Comparison of ENCODE assay signal across 13 mouse cellular contexts in the genomic region with DNA sequence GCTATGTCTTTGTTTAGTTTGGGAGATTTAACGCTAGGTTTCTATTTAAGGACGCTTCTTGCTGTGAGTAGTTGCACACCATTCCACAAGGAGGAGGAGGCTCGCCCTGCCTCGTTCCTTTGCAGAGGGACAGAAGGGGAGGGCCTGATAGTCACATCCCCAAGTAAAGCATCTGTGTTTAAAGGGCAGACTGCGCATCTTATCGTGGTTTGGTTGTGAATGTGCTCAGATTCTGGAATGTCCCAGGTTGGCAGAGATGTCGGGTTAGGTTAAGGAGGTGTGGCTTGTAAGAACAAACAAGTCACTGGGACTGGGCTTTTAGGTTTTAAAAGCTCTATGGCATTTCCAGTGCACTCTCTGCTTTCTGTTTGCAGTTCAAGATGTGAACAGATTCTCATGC.
DNase-seq lines count a peak whose midpoint lies in the region; ATAC-seq and TF ChIP-seq lines count a peak whose summit lies in the region.
"Had no signal": no experiment of that assay in that cellular context is flagged by ENCODE, and none has a peak within 500 bp of the region (broad histone marks: within the 10 kb centered on the region; RNA-seq: fewer than 3 reads in every experiment).

No protein-coding gene starts in this region.

- peaks cover 10% of the 10 kb centered on the region for H3K4me1 ChIP-seq in heart, embryonic 12.5 days (replicated peaks)
- H3K4me1 ChIP-seq in heart, adult 2 months (ENCODE audit: control insufficient read depth, insufficient read depth, low read length): no peaks in the 10 kb centered on the region
- H3K4me1 ChIP-seq in hindbrain, embryonic 15.5 days (replicated peaks): peaks cover 10% of the 10 kb centered on the region
- H3K4me1 ChIP-seq in neural tube, embryonic 14.5 days (ENCODE audit: control insufficient read depth, insufficient read depth, low read length): peaks cover 10% of the 10 kb centered on the region; the same call in 1 of the 2 replicates

- no peak for TF ChIP-seq POLR2A in heart, adult 2 months (IDR thresholded peaks at IDR 0.05; ENCODE audit: insufficient read depth, low read depth, low read length)

- DNase-seq in heart, adult 2 months: no peak
- peak; percentile 9 for DNase-seq in cerebellum, adult 11-12 months
- DNase-seq in adrenal gland, adult 8-10 months: no peak
- no peak for DNase-seq in testis, postnatal 10 days (ENCODE audit: low spot score)
- DNase-seq in spleen, postnatal 14 days (ENCODE audit: low spot score in 2 of 2): no peak
- DNase-seq: adrenal gland, postnatal 10 days; kidney, postnatal 4 days; lung, embryonic 14.5 days had no signal

- H3K79me2 ChIP-seq in heart, adult 2 months (replicated peaks; ENCODE audit: control insufficient read depth, insufficient read depth, low read length): no peaks in the 10 kb centered on the region

- no peak for TF ChIP-seq EP300 in heart, adult 2 months (IDR thresholded peaks at IDR 0.05; ENCODE audit: insufficient read depth, low read depth, low read length)

- intact Hi-C loops in heart, adult 2 months (cut with DNase I): no loop called here

- peak overlapping the region; percentile 54 for H3K4me2 ChIP-seq in heart, embryonic 12.5 days
- 0 out of 2 replicates have a peak overlapping the region, but pooled peaks have one; percentile 6 for H3K4me2 ChIP-seq in hindbrain, embryonic 15.5 days
- peak overlapping the region; percentile 14; the same call in 1 of the 2 replicates for H3K4me2 ChIP-seq in neural tube, embryonic 14.5 days (ENCODE audit: low read depth, low read length)
- H3K4me2 ChIP-seq: lung, embryonic 14.5 days; neural tube, embryonic 12.5 days had no signal

- no peak for TF ChIP-seq CTCF in heart, adult 2 months (IDR thresholded peaks at IDR 0.05)

- H3K27ac ChIP-seq in heart, embryonic 12.5 days (ENCODE audit: poor library complexity, severe bottlenecking): no peak overlapping the region
- H3K27ac ChIP-seq in heart, adult 2 months: no peak overlapping the region
- no peak overlapping the region; the same call in 1 of the 2 replicates for H3K27ac ChIP-seq in hindbrain, embryonic 15.5 days (replicated peaks)
- H3K27ac ChIP-seq in neural tube, embryonic 14.5 days (ENCODE audit: low read depth, low read length): no peak overlapping the region
- H3K27ac ChIP-seq: neural tube, embryonic 12.5 days had no signal

- no peak for ATAC-seq in heart, embryonic 12.5 days (ENCODE audit: insufficient number of reproducible peaks, low FRiP score)
- ATAC-seq in hindbrain, embryonic 15.5 days (ENCODE audit: low FRiP score, low read depth): no peak
- ATAC-seq in neural tube, embryonic 14.5 days (ENCODE audit: low read depth): no peak
- ATAC-seq: CD4-positive, CD25-positive, alpha-beta regulatory T cell, adult 4 months had no signal

- 0 out of 2 replicates have a peak overlapping the region, but pooled peaks have one; percentile 20 for H3K4me3 ChIP-seq in heart, embryonic 12.5 days
- H3K4me3 ChIP-seq in heart, adult 2 months: no peak overlapping the region
- no peak overlapping the region for H3K4me3 ChIP-seq in hindbrain, embryonic 15.5 days
- H3K4me3 ChIP-seq in neural tube, embryonic 14.5 days (ENCODE audit: low read depth, low read length): no peak overlapping the region
- H3K4me3 ChIP-seq: neural tube, embryonic 12.5 days had no signal

- peaks cover 8% of the 10 kb centered on the region for H3K27me3 ChIP-seq in heart, embryonic 12.5 days (replicated peaks)
- H3K27me3 ChIP-seq in heart, adult 2 months (ENCODE audit: control insufficient read depth, insufficient read depth, low read length): no peaks in the 10 kb centered on the region
- H3K27me3 ChIP-seq in hindbrain, embryonic 15.5 days: no peaks in the 10 kb centered on the region
- H3K27me3 ChIP-seq in neural tube, embryonic 14.5 days (ENCODE audit: control insufficient read depth, insufficient read depth, low read length): no peaks in the 10 kb centered on the region
- H3K27me3 ChIP-seq: neural tube, embryonic 12.5 days had no signal

- WGBS in heart, embryonic 12.5 days: 10% methylated on average over 7 of the region's 7 CpGs
- WGBS in heart, adult 2 months: 41% methylated on average over 7 of the region's 7 CpGs
- 19% methylated on average over 7 of the region's 7 CpGs for WGBS in hindbrain, embryonic 15.5 days
- WGBS in neural tube, embryonic 14.5 days: 15% methylated on average over 7 of the region's 7 CpGs

- H3K36me3 ChIP-seq in heart, embryonic 12.5 days: no peaks in the 10 kb centered on the region
- H3K36me3 ChIP-seq in heart, adult 2 months (ENCODE audit: control insufficient read depth, insufficient read depth, low read length): no peaks in the 10 kb centered on the region
- no peaks in the 10 kb centered on the region for H3K36me3 ChIP-seq in hindbrain, embryonic 15.5 days
- H3K36me3 ChIP-seq in neural tube, embryonic 14.5 days (ENCODE audit: control insufficient read depth, insufficient read depth, low read length): no peaks in the 10 kb centered on the region
- H3K36me3 ChIP-seq: neural tube, embryonic 12.5 days had no signal

- H3K9ac ChIP-seq in heart, embryonic 12.5 days: no peak overlapping the region
- no peak overlapping the region for H3K9ac ChIP-seq in heart, adult 2 months (ENCODE audit: low read depth, low read length)
- H3K9ac ChIP-seq in hindbrain, embryonic 15.5 days: no peak overlapping the region
- no peak overlapping the region; the same call in 1 of the 2 replicates for H3K9ac ChIP-seq in neural tube, embryonic 14.5 days (replicated peaks; ENCODE audit: low read depth, low read length)
- H3K9ac ChIP-seq: lung, embryonic 14.5 days; neural tube, embryonic 12.5 days had no signal

- H3K9me3 ChIP-seq in heart, embryonic 12.5 days (replicated peaks): no peaks in the 10 kb centered on the region
- no peaks in the 10 kb centered on the region for H3K9me3 ChIP-seq in hindbrain, embryonic 15.5 days
- no peaks in the 10 kb centered on the region for H3K9me3 ChIP-seq in neural tube, embryonic 14.5 days (ENCODE audit: control insufficient read depth, low read length)
- H3K9me3 ChIP-seq: neural tube, embryonic 12.5 days had no signal
